Mouse (Mus musculus) MEL (cell line): ENCODE measurements at regions not wholly inside any gene's neighbourhood (a gene's known extent, or its start where the extent isn't known, plus 50 kb on each side); places are given as distances from the start of the nearest gene placed in this dataset.

ENCODE experiments used
- DNase-seq: peaks from one replicate; pipeline ENCODE4 v3.0.0; 2011; ENCODE audit warnings: low read depth, low spot score
- H3K27ac ChIP-seq: 2 replicates; pipeline ENCODE4 v1.5.1; 2012; ENCODE audit warnings: low read depth, mild to moderate bottlenecking, control low read depth, low read length, moderate library complexity; ENCODE audit not compliant: control insufficient read depth
- H3K27me3 ChIP-seq, 2 experiments: fragments of 150-350 bp in 1 of 2; sonication (generic) in 1 of 2; 2 replicates each; pipeline ENCODE4 v1.6.1; 2012; ENCODE audit warnings: low read length in 2 of 2, mild to moderate bottlenecking in 2 of 2, improper control_type of control experiment in 1 of 2, moderate library complexity in 1 of 2; ENCODE audit not compliant: insufficient read depth in 2 of 2, control insufficient read depth in 1 of 2
- H3K36me3 ChIP-seq, 2 experiments: 2 replicates each; pipeline ENCODE4 v1.6.1; 2012 to 2014; ENCODE audit warnings: low read length in 2 of 2, improper control_type of control experiment in 1 of 2, inconsistent platforms in 1 of 2, mild to moderate bottlenecking in 1 of 2; ENCODE audit not compliant: insufficient read depth in 2 of 2, control insufficient read depth in 1 of 2
- H3K4me1 ChIP-seq, 2 experiments: fragments of 150-350 bp in 1 of 2; sonication (generic) in 1 of 2; 2 replicates each; pipeline ENCODE4 v1.6.1; 2012; ENCODE audit warnings: low read length in 2 of 2, improper control_type of control experiment in 1 of 2, mild to moderate bottlenecking in 1 of 2; ENCODE audit not compliant: insufficient read depth in 2 of 2, control insufficient read depth in 1 of 2
- H3K4me3 ChIP-seq, 2 experiments: fragments of 150-350 bp in 1 of 2; sonication (generic) in 1 of 2; 2 replicates each; pipeline ENCODE4 v1.5.1; 2012; ENCODE audit warnings: low read depth in 2 of 2, low read length in 2 of 2, mild to moderate bottlenecking in 2 of 2, moderate library complexity in 2 of 2, control low read depth in 1 of 2, improper control_type of control experiment in 1 of 2; ENCODE audit not compliant: control insufficient read depth in 1 of 2, insufficient read depth in 1 of 2
- H3K79me2 ChIP-seq: 2 replicates; pipeline ENCODE4 v1.6.1; 2012; ENCODE audit warnings: mild to moderate bottlenecking, low read length, moderate library complexity; ENCODE audit not compliant: control insufficient read depth, poor library complexity, insufficient read depth
- H3K9ac ChIP-seq: 2 replicates; pipeline ENCODE4 v1.6.1; 2012; ENCODE audit warnings: low read depth, mild to moderate bottlenecking, control low read depth, low read length, moderate library complexity; ENCODE audit not compliant: control insufficient read depth, poor library complexity, severe bottlenecking
- H3K9me3 ChIP-seq: fragments of 150-350 bp; sonication (generic); replicated peaks from 2 replicates; pipeline ENCODE4 v1.6.1; 2012; ENCODE audit warnings: mild to moderate bottlenecking, low read length, improper control_type of control experiment, moderate library complexity; ENCODE audit not compliant: insufficient read depth
- CHD2 ChIP-seq: IDR thresholded peaks from 2 replicates; pipeline ENCODE4 v1.6.1; 2011; ENCODE audit warnings: low read length, improper control_type of control experiment
- E2F4 ChIP-seq: IDR thresholded peaks from 2 replicates; pipeline ENCODE4 v1.6.1; 2011; ENCODE audit warnings: low read depth, low read length, improper control_type of control experiment, borderline replicate concordance
- ELF1 ChIP-seq: IDR thresholded peaks from 2 replicates; pipeline ENCODE4 v1.6.1; 2014; ENCODE audit warnings: low read depth, mild to moderate bottlenecking, inconsistent platforms, low read length, improper control_type of control experiment, moderate library complexity
- EP300 ChIP-seq, 2 experiments: IDR thresholded peaks; 2 replicates each; pipeline ENCODE4 v1.6.1; 2011; ENCODE audit warnings: improper control_type of control experiment in 2 of 2, low read length in 2 of 2, low read depth in 1 of 2, mild to moderate bottlenecking in 1 of 2
- MAX ChIP-seq: IDR thresholded peaks from 2 replicates; pipeline ENCODE4 v1.6.1; 2011; ENCODE audit warnings: low read length, improper control_type of control experiment
- MAZ ChIP-seq: IDR thresholded peaks from 2 replicates; pipeline ENCODE4 v1.6.1; 2012; ENCODE audit warnings: low read depth, mild to moderate bottlenecking, inconsistent platforms, low read length, improper control_type of control experiment
- MYB ChIP-seq: IDR thresholded peaks from 2 replicates; pipeline ENCODE4 v1.6.1; 2011; ENCODE audit warnings: mild to moderate bottlenecking, low read depth, low read length, improper control_type of control experiment
- MYC ChIP-seq: IDR thresholded peaks from 2 replicates; pipeline ENCODE4 v1.6.1; 2011; ENCODE audit warnings: low read depth, mild to moderate bottlenecking, low read length, improper control_type of control experiment, moderate library complexity
- NELFE ChIP-seq: IDR thresholded peaks from 2 replicates; pipeline ENCODE4 v1.6.1; 2011; ENCODE audit warnings: low read depth, low read length, improper control_type of control experiment
- POLR2A ChIP-seq, 2 experiments: IDR thresholded peaks; 2 replicates each; pipeline ENCODE4 v1.6.1; 2011 to 2012; ENCODE audit warnings: low read length in 2 of 2, mild to moderate bottlenecking in 2 of 2, control low read depth in 1 of 2, improper control_type of control experiment in 1 of 2, low read depth in 1 of 2, moderate library complexity in 1 of 2; ENCODE audit not compliant: control insufficient read depth in 1 of 2, insufficient read depth in 1 of 2, poor library complexity in 1 of 2
- POLR2AphosphoS5 ChIP-seq: IDR thresholded peaks from 2 replicates; pipeline ENCODE4 v1.6.1; 2012; ENCODE audit warnings: low read depth, borderline replicate concordance, mild to moderate bottlenecking, inconsistent platforms, low read length, moderate library complexity, mixed read lengths
- RAD21 ChIP-seq: IDR thresholded peaks from 2 replicates; pipeline ENCODE4 v1.6.1; 2011; ENCODE audit warnings: mild to moderate bottlenecking, low read depth, low read length, improper control_type of control experiment
- SIN3A ChIP-seq: IDR thresholded peaks from 2 replicates; pipeline ENCODE4 v1.6.1; 2012; ENCODE audit warnings: low read length, improper control_type of control experiment, inconsistent platforms
- SMC3 ChIP-seq: IDR thresholded peaks from 2 replicates; pipeline ENCODE4 v1.6.1; 2011; ENCODE audit warnings: low read depth, low read length, improper control_type of control experiment
- TCF12 ChIP-seq: IDR thresholded peaks from 2 replicates; pipeline ENCODE4 v1.6.1; 2014; ENCODE audit warnings: low read depth, mild to moderate bottlenecking, inconsistent platforms, low read length, improper control_type of control experiment, moderate library complexity
- USF1 ChIP-seq: IDR thresholded peaks from 2 replicates; pipeline ENCODE4 v1.6.1; 2014; ENCODE audit warnings: low read depth, mild to moderate bottlenecking, inconsistent platforms, low read length, improper control_type of control experiment, moderate library complexity
- ZC3H11A ChIP-seq: IDR thresholded peaks from 2 replicates; pipeline ENCODE4 v1.6.1; 2012; ENCODE audit warnings: low read depth, mild to moderate bottlenecking, inconsistent platforms, low read length, improper control_type of control experiment
- ZKSCAN1 ChIP-seq: IDR thresholded peaks from 2 replicates; pipeline ENCODE4 v1.6.1; 2012; ENCODE audit warnings: low read depth, mild to moderate bottlenecking, inconsistent platforms, low read length, improper control_type of control experiment, moderate library complexity

DNA sequence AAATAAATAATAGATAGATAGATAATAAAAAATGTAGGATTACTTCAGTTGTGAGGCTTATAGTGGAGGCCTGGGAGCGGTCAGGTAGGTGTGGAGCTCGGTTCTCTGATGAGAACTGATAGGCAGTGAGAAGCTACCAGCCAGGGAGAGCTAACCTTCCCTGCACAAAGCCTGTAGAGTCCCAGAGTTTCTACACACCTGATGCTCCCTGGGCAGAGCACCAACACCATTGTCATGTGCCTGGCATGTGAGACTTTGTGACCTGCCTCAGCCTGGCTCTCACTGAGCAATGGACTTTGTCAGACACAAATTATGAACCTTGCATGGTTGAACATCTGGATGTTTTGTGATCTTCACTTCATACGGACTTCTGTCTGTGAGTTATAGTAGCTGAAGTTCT lies 71.1 kb upstream of the Smyd2 start:
- no peaks in the 10 kb centered on the region for H3K79me2 ChIP-seq
- H3K9ac ChIP-seq = no peak overlapping the region
- TF ChIP-seq E2F4 = no peak
- no peak for TF ChIP-seq USF1
- H3K27ac ChIP-seq = no peak overlapping the region
- no peak for DNase-seq
- H3K4me1 ChIP-seq = no peaks in the 10 kb centered on the region
- H3K36me3 ChIP-seq = no peaks in the 10 kb centered on the region
- H3K4me3 ChIP-seq = no peak overlapping the region
- H3K9me3 ChIP-seq = no peaks in the 10 kb centered on the region
- H3K27me3 ChIP-seq = no peaks in the 10 kb centered on the region

DNA sequence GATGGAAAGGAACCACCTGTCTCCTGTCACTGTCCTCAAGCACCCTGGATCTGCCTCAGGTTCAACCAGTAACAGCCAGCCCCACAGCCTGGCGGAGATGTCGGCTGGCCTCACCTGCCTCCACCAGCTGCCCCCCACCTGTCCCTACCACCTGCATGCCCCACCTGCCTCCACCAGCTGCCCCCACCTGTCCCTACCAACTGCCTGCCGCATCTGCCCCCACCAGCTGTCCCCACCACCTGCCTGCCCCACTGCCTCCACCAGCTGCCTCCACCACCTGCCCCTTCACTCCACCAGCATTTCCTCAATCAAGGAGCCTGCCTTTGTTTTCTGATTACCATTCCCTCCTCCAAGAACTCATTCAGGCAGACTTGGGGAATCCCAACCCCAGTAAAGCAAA lies 68.9 kb upstream of the Smyd2 start:
- Histone ChIP-seq H3K9ac (no peak overlapping the region), H3K79me2 (no peaks in the 10 kb centered on the region), H3K27me3 (no peaks in the 10 kb centered on the region), H3K4me1 (no peaks in the 10 kb centered on the region), H3K27ac (no peak overlapping the region), H3K36me3 (no peaks in the 10 kb centered on the region), H3K9me3 (no peaks in the 10 kb centered on the region), H3K4me3 (no peak overlapping the region)
- TF ChIP-seq SMC3 = no peak
- TF ChIP-seq E2F4 = no peak
- TF ChIP-seq POLR2AphosphoS5 = no peak
- no peak for TF ChIP-seq RAD21
- no peak for TF ChIP-seq MYB
- DNase-seq = no peak

DNA sequence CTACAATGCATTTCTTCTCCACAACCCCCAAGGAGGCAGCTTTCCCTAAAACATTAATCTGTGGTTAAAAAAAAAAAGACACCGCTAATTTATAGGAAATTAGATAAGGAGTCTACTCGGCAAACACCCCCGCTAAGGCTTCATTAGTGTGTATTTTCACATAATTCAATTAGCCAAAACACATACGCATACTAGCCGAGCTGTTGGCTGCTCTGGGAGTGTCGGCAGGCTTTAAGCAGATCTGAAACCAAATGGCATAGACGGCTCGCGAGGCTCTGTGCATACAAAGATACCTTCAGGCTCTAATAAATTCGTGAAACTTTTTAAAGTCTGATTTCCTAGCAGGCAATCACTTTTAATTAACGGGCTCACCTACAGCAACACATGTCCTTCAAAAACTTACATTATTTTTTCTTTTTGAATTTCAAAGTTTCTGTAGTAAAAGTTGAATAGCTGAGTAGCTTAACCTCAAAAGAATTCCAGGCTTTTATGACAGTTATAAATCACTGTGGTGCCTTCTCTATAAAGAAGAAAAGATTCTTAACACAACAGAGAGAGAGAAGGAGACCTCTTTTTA lies 68.0 kb upstream of the Smyd2 start:
- H3K4me1 ChIP-seq = no peaks in the 10 kb centered on the region
- H3K9ac ChIP-seq = no peak overlapping the region
- no peak for TF ChIP-seq ELF1
- no peak for TF ChIP-seq CHD2
- no peak for TF ChIP-seq MYB
- TF ChIP-seq POLR2A (IDR thresholded peaks at IDR 0.05; ENCODE audit: control insufficient read depth in 1 of 2, insufficient read depth in 1 of 2, low read depth in 1 of 2, low read length in 2 of 2, poor library complexity in 1 of 2) = no peak
- no peak for TF ChIP-seq TCF12
- TF ChIP-seq RAD21 = no peak
- TF ChIP-seq ZKSCAN1 = no peak
- TF ChIP-seq E2F4 = no peak
- TF ChIP-seq EP300 (IDR thresholded peaks at IDR 0.05; ENCODE audit: low read depth in 1 of 2, low read length in 2 of 2) = no peak
- no peak for TF ChIP-seq NELFE
- TF ChIP-seq ZC3H11A = no peak
- no peak for TF ChIP-seq SIN3A
- no peak for TF ChIP-seq MAX
- TF ChIP-seq MAZ = no peak
- no peak for TF ChIP-seq MYC
- no peaks in the 10 kb centered on the region for H3K36me3 ChIP-seq
- H3K27ac ChIP-seq = no peak overlapping the region
- H3K27me3 ChIP-seq = no peaks in the 10 kb centered on the region
- no peaks in the 10 kb centered on the region for H3K79me2 ChIP-seq
- H3K4me3 ChIP-seq = no peak overlapping the region
- DNase-seq = no peak
- H3K9me3 ChIP-seq = no peaks in the 10 kb centered on the region
